Mouse (Mus musculus) MEL (cell line): ENCODE results near the gene Eef1akmt3. TPM values are rescaled to one million over a fixed set of nuclear protein-coding genes. Genes with fewer than 3 reads are reported as not detected.

Source experiments
- DNase-seq: peaks from one replicate; pipeline ENCODE4 v3.0.0; 2011; ENCODE audit warnings: low read depth, low spot score
- H3K27ac ChIP-seq: 2 replicates; pipeline ENCODE4 v1.5.1; 2012; ENCODE audit warnings: low read depth, mild to moderate bottlenecking, control low read depth, low read length, moderate library complexity; ENCODE audit not compliant: control insufficient read depth
- H3K27me3 ChIP-seq, 2 experiments: fragments of 150-350 bp in 1 of 2; sonication (generic) in 1 of 2; 2 replicates each; pipeline ENCODE4 v1.6.1; 2012; ENCODE audit warnings: low read length in 2 of 2, mild to moderate bottlenecking in 2 of 2, improper control_type of control experiment in 1 of 2, moderate library complexity in 1 of 2; ENCODE audit not compliant: insufficient read depth in 2 of 2, control insufficient read depth in 1 of 2
- H3K36me3 ChIP-seq, 2 experiments: 2 replicates each; pipeline ENCODE4 v1.6.1; 2012 to 2014; ENCODE audit warnings: low read length in 2 of 2, improper control_type of control experiment in 1 of 2, inconsistent platforms in 1 of 2, mild to moderate bottlenecking in 1 of 2; ENCODE audit not compliant: insufficient read depth in 2 of 2, control insufficient read depth in 1 of 2
- H3K4me1 ChIP-seq, 2 experiments: fragments of 150-350 bp in 1 of 2; sonication (generic) in 1 of 2; 2 replicates each; pipeline ENCODE4 v1.6.1; 2012; ENCODE audit warnings: low read length in 2 of 2, improper control_type of control experiment in 1 of 2, mild to moderate bottlenecking in 1 of 2; ENCODE audit not compliant: insufficient read depth in 2 of 2, control insufficient read depth in 1 of 2
- H3K4me3 ChIP-seq, 2 experiments: fragments of 150-350 bp in 1 of 2; sonication (generic) in 1 of 2; 2 replicates each; pipeline ENCODE4 v1.5.1; 2012; ENCODE audit warnings: low read depth in 2 of 2, low read length in 2 of 2, mild to moderate bottlenecking in 2 of 2, moderate library complexity in 2 of 2, control low read depth in 1 of 2, improper control_type of control experiment in 1 of 2; ENCODE audit not compliant: control insufficient read depth in 1 of 2, insufficient read depth in 1 of 2
- H3K79me2 ChIP-seq: 2 replicates; pipeline ENCODE4 v1.6.1; 2012; ENCODE audit warnings: mild to moderate bottlenecking, low read length, moderate library complexity; ENCODE audit not compliant: control insufficient read depth, poor library complexity, insufficient read depth
- H3K9ac ChIP-seq: 2 replicates; pipeline ENCODE4 v1.6.1; 2012; ENCODE audit warnings: low read depth, mild to moderate bottlenecking, control low read depth, low read length, moderate library complexity; ENCODE audit not compliant: control insufficient read depth, poor library complexity, severe bottlenecking
- H3K9me3 ChIP-seq: fragments of 150-350 bp; sonication (generic); replicated peaks from 2 replicates; pipeline ENCODE4 v1.6.1; 2012; ENCODE audit warnings: mild to moderate bottlenecking, low read length, improper control_type of control experiment, moderate library complexity; ENCODE audit not compliant: insufficient read depth
- BHLHE40 ChIP-seq: IDR thresholded peaks from 2 replicates; pipeline ENCODE4 v1.6.1; 2012; ENCODE audit warnings: low read depth, mild to moderate bottlenecking, inconsistent platforms, low read length, improper control_type of control experiment, borderline replicate concordance
- CHD1 ChIP-seq: IDR thresholded peaks from 2 replicates; pipeline ENCODE4 v1.6.1; 2012; ENCODE audit warnings: low read depth, mild to moderate bottlenecking, inconsistent platforms, low read length, improper control_type of control experiment
- EP300 ChIP-seq, 2 experiments: IDR thresholded peaks; 2 replicates each; pipeline ENCODE4 v1.6.1; 2011; ENCODE audit warnings: improper control_type of control experiment in 2 of 2, low read length in 2 of 2, low read depth in 1 of 2, mild to moderate bottlenecking in 1 of 2
- GABPA ChIP-seq: IDR thresholded peaks from 2 replicates; pipeline ENCODE4 v1.6.1; 2012; ENCODE audit warnings: low read depth, mild to moderate bottlenecking, inconsistent platforms, low read length, improper control_type of control experiment, moderate library complexity
- GATA1 ChIP-seq: IDR thresholded peaks from 2 replicates; pipeline ENCODE4 v1.6.1; 2011; ENCODE audit warnings: low read depth, low read length, improper control_type of control experiment
- MAX ChIP-seq: IDR thresholded peaks from 2 replicates; pipeline ENCODE4 v1.6.1; 2011; ENCODE audit warnings: low read length, improper control_type of control experiment
- MAZ ChIP-seq: IDR thresholded peaks from 2 replicates; pipeline ENCODE4 v1.6.1; 2012; ENCODE audit warnings: low read depth, mild to moderate bottlenecking, inconsistent platforms, low read length, improper control_type of control experiment
- MEF2A ChIP-seq: IDR thresholded peaks from 2 replicates; pipeline ENCODE4 v1.6.1; 2014; ENCODE audit warnings: low read depth, mild to moderate bottlenecking, inconsistent platforms, low read length, improper control_type of control experiment; ENCODE audit not compliant: poor library complexity, insufficient replicate concordance, severe bottlenecking; ENCODE audit errors: extremely low read depth
- MYC ChIP-seq: IDR thresholded peaks from 2 replicates; pipeline ENCODE4 v1.6.1; 2011; ENCODE audit warnings: low read depth, mild to moderate bottlenecking, low read length, improper control_type of control experiment, moderate library complexity
- NELFE ChIP-seq: IDR thresholded peaks from 2 replicates; pipeline ENCODE4 v1.6.1; 2011; ENCODE audit warnings: low read depth, low read length, improper control_type of control experiment
- POLR2A ChIP-seq, 2 experiments: IDR thresholded peaks; 2 replicates each; pipeline ENCODE4 v1.6.1; 2011 to 2012; ENCODE audit warnings: low read length in 2 of 2, mild to moderate bottlenecking in 2 of 2, control low read depth in 1 of 2, improper control_type of control experiment in 1 of 2, low read depth in 1 of 2, moderate library complexity in 1 of 2; ENCODE audit not compliant: control insufficient read depth in 1 of 2, insufficient read depth in 1 of 2, poor library complexity in 1 of 2
- POLR2AphosphoS2 ChIP-seq: IDR thresholded peaks from 2 replicates; pipeline ENCODE4 v1.6.1; 2011; ENCODE audit warnings: low read length, improper control_type of control experiment
- RCOR1 ChIP-seq: IDR thresholded peaks from 2 replicates; pipeline ENCODE4 v1.6.1; 2012; ENCODE audit warnings: low read depth, mild to moderate bottlenecking, inconsistent platforms, low read length, improper control_type of control experiment
- TAL1 ChIP-seq: IDR thresholded peaks from 2 replicates; pipeline ENCODE4 v1.6.1; 2012; ENCODE audit warnings: mild to moderate bottlenecking, inconsistent platforms, low read length, moderate library complexity, mixed read lengths
- TCF12 ChIP-seq: IDR thresholded peaks from 2 replicates; pipeline ENCODE4 v1.6.1; 2014; ENCODE audit warnings: low read depth, mild to moderate bottlenecking, inconsistent platforms, low read length, improper control_type of control experiment, moderate library complexity
- ZKSCAN1 ChIP-seq: IDR thresholded peaks from 2 replicates; pipeline ENCODE4 v1.6.1; 2012; ENCODE audit warnings: low read depth, mild to moderate bottlenecking, inconsistent platforms, low read length, improper control_type of control experiment, moderate library complexity
- polyA plus RNA-seq, 2 experiments: library from polyadenylated mRNA; stranded (reverse) in 1 of 2; unstranded in 1 of 2; fragments of >175 nt in 1 of 2; fragments of >200 nt in 1 of 2; gene quantifications; 2 replicates each; pipeline versions ENCODE4 v1.2.1 to v1.2.4; 2012; ENCODE audit warnings: low replicate concordance in 2 of 2, low read depth in 1 of 2; ENCODE audit not compliant: insufficient read length in 2 of 2, insufficient read depth in 1 of 2, missing spikeins in 1 of 2
- total RNA-seq: library from RNA; depleted of rRNA; stranded (reverse); fragments of 300-350 nt; gene quantifications from 2 replicates; pipeline ENCODE4 v1.2.3, GENCODE M21; 2012

The Eef1akmt3 gene
- total and polyA plus RNA-seq, 3 experiments: 0.27 to 2.3 TPM; not detected in 1

GRCm38 (mm10) chr10:127079665-127080391 lies 38.5 kb upstream of the Eef1akmt3 start:
- no peak overlapping the region for H3K4me3 ChIP-seq
- H3K27me3 ChIP-seq: no peaks in the 10 kb centered on the region
- H3K9me3 ChIP-seq: no peaks in the 10 kb centered on the region
- no peak overlapping the region for H3K9ac ChIP-seq
- no peak for DNase-seq
- no peaks in the 10 kb centered on the region for H3K79me2 ChIP-seq
- H3K36me3 ChIP-seq: no peaks in the 10 kb centered on the region
- no peaks in the 10 kb centered on the region for H3K4me1 ChIP-seq
- TF ChIP-seq CHD1 (no peak), BHLHE40 (no peak), MEF2A (no peak), POLR2A (IDR thresholded peaks at IDR 0.05; ENCODE audit: control insufficient read depth in 1 of 2, insufficient read depth in 1 of 2, low read depth in 1 of 2, low read length in 2 of 2, poor library complexity in 1 of 2) (no peak), GATA1 (no peak), EP300 (IDR thresholded peaks at IDR 0.05; ENCODE audit: low read depth in 1 of 2, low read length in 2 of 2) (no peak), MAX (no peak), RCOR1 (no peak), ZKSCAN1 (no peak), TCF12 (no peak), NELFE (no peak), TAL1 (no peak), MYC (no peak), MAZ (no peak), GABPA (no peak)
- H3K27ac ChIP-seq: no peak overlapping the region

DNA sequence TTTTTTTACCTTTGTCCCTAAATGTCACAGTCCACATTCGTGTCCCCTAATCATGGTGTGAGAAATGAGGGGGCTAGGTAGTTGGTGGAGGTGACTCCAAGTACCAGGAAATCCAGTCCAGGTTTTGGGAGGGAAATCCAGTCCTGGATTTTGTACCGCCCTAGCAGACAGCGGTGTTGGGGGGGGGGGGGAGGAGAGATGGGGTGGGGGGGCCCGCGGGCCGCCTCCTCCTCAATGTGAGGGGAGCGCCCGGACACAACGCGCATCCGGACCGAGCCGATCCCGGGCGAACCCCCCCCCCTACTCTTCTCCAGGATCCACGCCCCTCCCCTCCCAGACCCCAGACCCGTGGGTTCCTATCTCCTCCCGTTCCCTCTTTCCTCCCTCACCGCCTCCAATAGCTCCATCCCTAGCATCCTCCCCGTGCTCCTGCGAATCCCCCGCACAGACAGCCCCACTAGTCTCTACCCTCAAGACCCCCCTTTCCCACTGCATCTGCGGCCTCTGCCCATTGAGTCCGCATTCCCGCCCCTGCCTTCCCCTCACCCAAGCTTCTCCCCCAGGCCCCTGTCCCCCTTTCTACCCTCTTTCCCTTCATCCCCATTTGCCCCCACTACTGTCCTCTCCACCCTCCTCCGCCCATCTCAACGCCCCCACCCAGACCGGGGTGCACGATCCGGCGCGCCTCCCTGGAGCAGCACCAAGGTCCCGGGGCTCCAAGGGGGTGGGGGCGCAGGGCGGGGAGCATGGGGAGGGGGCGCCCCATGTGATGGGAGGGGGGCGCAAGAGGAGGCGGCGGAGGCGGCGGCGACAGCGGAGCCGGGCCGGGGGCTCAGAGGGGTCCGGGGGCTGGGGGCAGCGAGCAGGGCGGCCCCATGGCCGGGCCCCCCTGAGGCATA lies 37.6 kb upstream of the Eef1akmt3 start:
- no peak overlapping the region for H3K9ac ChIP-seq
- DNase-seq: no peak
- no peaks in the 10 kb centered on the region for H3K27me3 ChIP-seq
- TF ChIP-seq POLR2AphosphoS2: no peak
- no peaks in the 10 kb centered on the region for H3K79me2 ChIP-seq
- no peaks in the 10 kb centered on the region for H3K9me3 ChIP-seq
- H3K4me1 ChIP-seq: no peaks in the 10 kb centered on the region
- H3K4me3 ChIP-seq: no peak overlapping the region
- H3K36me3 ChIP-seq: no peaks in the 10 kb centered on the region
- H3K27ac ChIP-seq: no peak overlapping the region
